Mouse (Mus musculus): ENCODE measurements at regions not wholly inside any gene's neighbourhood (a gene's known extent, or its start where the extent isn't known, plus 50 kb on each side); places are given as distances from the start of the nearest gene placed in this dataset.

DNA sequence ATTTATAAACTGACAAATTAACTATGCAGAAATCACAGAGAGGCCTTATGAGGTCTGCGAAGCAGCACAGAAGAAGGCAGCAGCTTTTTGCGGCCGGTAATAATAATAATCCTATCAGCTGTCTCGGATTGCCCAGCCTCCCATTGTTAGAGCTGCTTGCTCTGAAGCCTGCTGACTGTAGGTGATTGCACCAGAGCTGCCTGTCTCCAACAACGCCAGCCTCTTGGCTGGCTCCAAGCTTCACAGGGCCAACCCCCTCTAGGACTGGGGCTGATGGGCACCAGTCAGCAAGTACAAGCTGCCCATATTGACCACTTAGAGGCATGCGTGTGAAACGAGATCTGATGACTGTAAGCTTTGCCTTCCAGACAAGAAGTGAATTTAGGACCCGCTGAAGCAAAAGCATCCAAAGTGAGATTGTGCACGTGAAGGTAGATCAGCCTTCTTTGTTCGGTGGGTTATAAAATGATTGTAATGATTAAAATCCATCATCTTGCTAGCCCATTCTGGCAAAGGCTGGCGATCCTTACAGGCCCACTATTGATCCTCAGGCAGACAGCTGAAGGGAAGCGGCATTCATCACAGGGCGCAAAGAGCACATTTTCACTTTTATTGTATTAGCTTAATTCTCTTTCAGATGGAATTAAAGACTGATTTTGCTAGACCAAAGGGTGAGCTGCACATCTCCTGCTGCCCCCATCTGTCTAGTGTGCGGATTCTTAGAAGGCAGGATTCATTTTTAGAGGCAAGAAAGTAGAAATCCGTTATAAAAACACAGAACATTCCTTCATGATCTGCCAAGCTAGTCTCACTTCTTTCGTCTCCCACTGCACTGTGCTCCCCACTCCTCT is 503.2 kb upstream of the Smim15 start:
- no peak for DNase-seq (ENCODE audit: low spot score in 2 of 2)

DNA sequence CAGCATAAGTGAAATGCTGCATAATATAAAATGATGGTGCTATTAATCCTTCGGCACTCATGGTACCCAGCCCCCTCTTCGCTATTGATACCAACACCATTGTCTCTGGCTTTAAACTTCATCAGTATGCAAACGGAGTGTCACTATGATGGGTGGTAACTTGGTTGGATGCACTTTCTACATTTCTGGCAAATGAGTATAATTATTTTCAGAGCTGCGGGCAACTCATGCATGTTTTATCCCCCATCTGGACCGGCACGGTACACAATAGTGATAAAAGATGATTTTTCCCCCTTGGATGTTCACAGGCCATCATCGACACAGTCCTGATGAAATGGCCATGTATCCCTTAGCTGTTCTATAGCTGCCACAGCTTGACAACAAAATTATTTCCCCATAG is 503.9 kb upstream of the Smim15 start:
- DNase-seq (ENCODE audit: low spot score in 2 of 2), result no peak

DNA sequence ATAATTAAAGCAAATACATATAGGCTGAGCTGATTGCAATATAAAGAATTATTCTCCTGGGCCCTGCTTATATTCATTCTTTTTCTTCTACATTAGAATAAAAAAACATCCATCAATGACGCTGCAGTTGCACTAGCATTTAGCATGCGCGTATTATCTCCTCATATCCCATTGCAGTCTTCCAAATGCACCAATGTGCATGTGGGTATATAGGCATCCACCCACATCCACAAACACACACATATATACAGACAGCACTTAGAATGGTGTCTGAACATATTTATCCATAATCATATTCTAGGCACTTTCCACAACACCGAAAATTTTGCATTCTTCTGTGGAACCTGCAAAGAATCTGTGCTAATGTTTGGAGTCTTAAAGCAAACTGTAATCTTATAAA is 504.4 kb upstream of the Smim15 start:
- DNase-seq (ENCODE audit: low spot score in 2 of 2), result no peak

DNA sequence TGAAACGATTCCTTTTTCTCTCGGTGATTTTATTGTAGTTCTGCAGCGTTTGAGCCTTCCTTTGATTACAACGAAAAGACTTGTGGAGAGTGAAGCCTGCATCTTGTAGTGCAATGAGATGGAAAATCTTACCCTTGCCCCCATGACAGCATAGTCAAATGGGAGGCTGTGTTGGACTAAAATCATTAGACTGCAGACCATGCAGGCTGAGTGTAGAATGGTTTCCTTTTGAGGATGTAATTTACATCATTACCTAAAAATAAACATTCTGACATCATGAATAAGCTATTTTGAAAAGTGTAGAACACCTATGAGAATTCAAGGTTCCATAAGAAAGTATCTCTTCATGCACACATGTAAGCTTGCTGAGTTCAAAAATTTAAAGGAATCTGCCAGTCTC is 504.9 kb upstream of the Smim15 start:
- no peak for DNase-seq (ENCODE audit: low spot score in 2 of 2)

DNA sequence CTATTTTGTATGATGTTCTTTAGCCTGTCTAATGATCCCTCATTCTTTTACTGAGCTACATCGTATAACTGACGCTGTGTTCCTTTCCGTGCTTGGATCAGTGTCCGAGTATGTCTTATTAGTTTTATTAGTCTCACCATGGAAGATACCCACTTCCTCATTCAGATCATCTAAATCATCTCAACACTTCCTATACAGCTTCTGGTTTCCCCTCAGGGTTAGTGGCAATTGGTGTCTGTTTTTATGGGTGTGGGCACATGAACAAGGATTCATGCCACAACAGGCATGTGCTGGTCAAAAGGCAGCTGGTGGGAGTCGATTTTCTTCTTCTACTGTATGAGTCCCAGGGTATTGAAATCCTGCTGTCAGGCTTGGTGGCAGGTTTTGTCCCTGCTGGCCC is 509.0 kb upstream of the Smim15 start:
- DNase-seq (ENCODE audit: low spot score in 2 of 2), result no peak

DNA sequence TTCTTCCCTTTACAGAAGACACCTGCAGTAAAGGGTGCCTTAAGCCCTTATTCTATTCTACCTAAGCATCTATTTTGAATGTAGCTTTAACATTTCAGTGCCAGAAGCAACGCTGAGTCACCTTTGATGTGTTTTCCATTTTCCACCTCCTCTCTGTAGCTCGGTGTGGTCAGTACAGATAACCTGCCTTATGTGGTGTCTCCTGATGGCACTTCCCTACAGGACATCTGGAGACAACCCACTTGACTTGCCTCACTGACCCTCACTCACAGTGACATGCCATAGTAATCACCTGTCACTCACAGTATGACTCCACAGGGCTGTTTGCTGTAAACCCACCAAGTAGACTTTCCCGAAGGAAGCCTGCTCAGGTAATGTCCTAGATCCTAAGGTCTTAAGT is 510.9 kb upstream of the Smim15 start:
- DNase-seq (ENCODE audit: low spot score in 2 of 2), result no peak

DNA sequence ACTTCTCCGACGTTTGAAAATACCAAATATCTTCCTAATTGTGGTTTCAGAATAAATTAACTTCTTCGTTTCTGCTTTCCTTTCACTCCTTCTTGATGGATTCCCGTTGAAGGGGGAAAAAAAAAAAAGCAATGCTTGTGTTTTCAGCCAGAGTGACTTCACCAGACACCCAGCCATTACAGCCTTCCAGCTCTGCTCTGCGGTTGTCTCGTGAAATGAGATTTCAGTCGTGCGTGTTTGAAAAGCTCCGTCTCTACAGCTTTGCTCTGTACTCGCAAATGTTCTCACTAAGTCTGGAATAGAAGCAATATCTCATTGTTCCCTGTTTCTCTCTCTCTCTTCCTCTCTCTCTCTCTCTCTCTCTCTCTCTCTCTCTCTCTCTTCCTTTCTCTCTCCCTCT is 509.6 kb upstream of the Kif2a start:
- no peak for DNase-seq (ENCODE audit: low spot score in 2 of 2)

DNA sequence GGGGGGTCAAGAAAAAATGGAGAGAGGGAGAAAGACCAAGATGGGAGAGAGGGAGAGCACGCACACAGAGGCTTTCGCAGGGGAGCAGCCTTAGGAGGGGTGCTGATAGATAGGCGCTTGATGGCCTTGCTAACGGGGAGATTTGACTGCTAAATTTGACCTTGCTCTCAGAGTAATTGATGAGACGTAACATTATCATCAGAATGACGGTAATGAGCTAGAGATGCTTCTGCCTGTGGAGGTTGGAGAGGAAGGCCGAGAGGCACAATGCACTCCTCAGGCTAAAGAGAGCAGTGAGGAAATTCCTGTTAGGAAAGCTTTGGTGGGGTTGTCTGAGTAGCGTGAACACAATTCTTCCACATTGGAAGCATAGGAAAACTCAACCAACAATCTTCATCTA is 509.1 kb upstream of the Kif2a start:
- DNase-seq (ENCODE audit: low spot score in 2 of 2), result no peak

DNA sequence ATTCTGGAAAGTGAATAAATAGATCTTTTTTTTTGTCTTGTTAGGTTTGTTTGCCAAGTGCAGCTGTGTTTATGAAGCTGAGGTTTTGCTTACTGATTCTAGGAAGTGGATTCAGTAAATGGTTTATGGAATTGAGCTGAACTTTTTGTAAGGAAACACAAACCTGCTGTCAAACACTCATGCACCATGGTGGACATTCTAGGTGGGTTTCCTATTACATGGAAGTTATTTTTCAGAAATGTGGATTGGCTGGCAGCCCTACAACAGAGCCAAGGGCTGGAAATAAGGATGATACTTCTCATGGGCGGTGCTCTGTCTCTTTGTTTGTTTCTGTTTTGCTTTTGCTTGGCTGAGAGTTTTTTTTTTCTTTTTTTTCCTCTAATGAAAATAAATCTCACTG is 508.5 kb upstream of the Kif2a start:
- DNase-seq (ENCODE audit: low spot score in 2 of 2), result no peak

DNA sequence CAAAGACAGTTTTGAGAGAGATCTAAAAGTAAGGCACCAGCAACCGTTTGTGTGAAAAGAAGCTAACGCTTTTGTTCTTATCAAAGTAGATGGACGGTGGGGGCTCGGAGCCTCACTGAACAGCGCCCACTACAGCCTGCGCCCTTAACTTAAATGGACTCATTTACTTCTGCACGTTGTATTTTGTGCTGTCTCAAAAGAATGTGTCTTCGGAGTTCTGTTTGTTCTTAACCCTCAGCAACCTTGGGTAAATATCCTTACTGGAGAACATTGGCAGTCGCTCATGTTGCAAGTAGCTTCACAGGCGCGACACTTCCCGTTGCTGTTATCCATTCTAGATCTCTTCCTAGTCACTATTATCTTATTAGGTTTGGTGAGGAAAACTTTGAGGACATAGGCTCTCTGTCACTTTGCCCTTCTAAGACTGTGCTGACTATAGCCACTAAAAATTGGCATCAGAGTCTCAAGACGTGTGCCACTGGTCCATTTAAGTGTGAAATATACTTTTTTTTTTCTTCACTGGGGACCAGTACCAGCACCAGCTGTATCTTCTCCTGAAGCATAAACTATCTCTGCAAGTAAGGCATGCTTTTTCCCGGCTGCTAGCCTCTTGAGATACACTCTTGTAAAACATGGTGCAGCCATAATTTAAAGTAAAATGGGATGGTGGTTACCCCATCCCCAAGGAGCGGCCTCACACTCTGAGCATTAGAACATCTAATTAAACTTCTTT is 507.0 kb upstream of the Kif2a start:
- no peak for DNase-seq (ENCODE audit: low spot score in 2 of 2)

DNA sequence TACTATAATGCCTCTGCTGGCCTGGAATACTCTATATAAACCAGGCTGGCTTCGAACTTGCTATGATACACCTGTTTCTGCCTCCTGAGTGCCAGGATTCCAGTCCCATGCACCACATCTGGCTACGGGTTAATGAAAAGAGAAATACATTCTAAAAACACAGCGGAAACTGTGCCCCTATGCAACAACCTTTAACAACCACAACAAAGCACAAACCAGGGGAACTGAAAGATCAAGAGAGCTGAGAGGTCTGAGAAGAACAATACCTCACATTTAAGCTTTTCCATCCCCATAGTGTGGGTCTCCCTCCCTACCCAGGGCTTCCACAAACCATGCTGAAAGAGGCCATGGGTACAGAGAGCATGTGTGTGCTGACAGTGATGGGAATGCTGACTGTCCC is 501.0 kb upstream of the Kif2a start:
- no peak for DNase-seq (ENCODE audit: low spot score in 2 of 2)

DNA sequence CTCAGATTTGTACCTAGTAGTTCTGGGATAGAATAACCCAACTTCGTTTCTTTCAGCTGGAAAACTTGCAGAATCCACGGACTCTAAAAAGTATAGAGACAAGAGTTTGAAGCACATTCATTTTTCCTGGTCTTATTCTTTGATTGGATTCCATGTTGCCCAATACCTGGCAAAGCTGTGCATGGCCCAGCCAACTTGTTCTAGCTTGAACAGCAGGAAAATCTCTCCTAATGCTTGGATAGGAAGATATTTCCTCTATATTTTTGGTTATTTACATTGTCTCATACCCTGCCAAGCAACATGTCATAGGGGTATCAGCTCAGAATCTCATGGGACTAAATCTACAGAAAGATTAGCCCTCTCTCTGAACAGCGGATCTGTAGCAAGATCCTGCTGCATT is 492.3 kb upstream of the Kif2a start:
- DNase-seq (ENCODE audit: low spot score in 2 of 2), result no peak

DNA sequence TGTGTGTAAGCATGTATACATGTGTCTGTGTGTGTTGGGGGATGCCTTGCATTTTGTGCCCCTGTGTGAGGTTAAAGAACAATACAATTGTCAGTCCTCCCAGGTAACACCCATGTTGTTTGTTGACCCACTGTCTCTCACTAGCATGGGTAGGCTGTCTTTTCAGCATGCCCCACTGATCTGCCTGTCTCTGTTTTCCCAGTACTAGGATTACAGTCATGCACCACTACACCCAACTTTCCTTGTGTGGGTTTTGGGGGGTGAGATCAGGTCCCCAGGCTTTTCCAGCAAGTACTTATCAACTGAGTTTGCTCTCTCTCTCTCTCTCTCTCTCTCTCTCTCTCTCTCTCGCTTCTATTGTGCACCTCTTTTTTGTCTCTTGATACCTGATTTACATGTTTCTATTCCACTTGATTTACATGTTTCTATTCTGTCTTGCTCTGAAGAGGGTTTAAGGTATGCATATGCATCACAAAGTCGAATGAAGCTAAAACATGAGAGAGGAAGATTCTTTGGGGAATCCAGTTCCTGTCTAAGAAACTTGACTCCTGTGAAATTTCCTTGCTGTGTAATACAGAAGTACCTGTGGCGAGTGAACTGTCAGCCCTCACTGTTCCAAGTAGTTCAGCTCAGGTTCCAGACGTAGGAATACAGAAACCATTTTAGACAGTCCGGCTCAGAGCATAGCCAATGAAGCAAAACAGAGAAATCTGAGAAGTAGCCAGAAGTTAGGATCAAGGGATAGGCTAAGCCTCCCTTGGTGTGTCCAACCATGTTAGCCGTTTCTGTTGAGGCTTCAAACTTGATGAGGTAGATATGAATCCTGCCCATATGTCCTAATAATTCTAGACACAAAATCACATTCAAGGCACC is 491.6 kb upstream of the Kif2a start:
- DNase-seq (ENCODE audit: low spot score in 2 of 2), result no peak

DNA sequence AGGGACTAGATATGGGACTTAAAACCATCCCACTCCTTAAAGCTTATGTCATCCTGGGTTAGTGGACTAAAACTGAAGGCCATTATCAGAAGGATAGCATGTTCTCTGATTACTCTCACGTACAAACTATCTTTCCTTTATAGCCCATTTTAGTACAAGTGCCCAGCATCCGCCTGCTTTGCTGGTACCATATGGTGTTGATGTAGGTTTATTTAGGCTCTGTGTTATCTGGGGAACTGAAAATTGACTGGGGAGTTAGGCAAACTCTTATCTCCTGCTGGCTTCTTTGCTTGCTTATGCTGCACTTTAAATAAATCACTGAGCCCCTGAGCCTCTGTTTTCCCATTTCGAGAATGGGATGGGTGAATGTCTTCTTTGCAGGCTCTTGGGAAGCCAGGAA is 485.4 kb upstream of the Kif2a start:
- DNase-seq (ENCODE audit: low spot score in 2 of 2), result peak in 1 of 2 experiments; percentile 23

DNA sequence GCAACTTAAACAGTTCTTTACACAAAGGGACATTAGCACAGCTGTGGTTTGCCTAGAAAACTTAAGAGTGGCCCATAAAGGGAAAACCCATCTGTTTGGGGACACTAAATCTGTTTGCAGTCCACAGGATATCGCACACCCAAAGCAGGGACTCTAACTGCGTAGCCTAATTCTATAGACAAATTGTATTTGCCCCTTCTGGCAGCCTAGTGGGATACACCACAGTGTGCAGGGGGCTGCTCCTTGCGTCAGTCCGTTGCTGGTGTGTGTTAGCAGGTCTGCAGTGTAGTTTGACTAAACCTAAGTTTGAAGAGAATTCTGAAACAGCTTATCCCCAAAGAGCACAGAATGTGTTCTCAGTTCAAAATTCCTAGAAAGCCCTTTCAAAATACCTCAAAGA is 484.9 kb upstream of the Kif2a start:
- DNase-seq (ENCODE audit: low spot score in 2 of 2), result no peak

DNA sequence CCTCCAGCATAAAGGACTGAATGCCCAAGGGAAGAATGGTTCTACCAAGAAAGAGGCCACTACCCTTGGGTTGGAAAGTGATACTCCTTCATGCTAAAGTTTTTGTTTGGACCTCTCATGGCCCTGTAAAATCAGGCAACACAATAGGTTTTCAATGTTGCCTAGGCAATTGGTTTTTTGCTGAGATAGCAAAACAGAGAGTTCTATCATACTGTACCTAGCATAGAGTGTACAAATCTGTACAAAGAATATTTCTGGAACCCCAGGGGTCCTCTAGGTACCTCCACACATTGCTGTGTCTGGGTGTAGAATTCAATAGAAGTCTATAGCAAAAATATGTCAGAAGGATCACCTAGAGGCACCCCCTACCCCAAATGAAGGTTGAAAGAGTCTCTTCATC is 483.4 kb upstream of the Kif2a start:
- no peak for DNase-seq (ENCODE audit: low spot score in 2 of 2)

DNA sequence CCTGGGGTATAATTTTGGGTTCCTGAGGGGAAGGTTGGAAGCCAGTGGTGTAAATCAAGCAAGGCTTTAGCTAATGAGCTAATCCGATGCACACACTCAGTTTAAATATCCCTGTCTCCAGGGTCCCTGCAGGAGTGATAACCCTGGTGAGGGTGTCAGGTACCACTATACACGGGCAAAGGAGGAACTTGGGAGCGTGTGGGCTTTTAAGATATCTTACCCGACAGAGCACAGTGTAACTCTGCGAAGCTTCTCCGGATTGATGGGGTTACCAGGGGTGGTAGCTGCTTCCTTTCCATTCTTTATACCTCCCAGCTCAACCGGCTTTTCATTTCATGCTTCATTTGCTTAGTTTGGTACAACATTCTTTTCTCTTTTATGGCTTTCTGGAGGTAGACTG is 480.3 kb upstream of the Kif2a start:
- no peak for DNase-seq (ENCODE audit: low spot score in 2 of 2)

DNA sequence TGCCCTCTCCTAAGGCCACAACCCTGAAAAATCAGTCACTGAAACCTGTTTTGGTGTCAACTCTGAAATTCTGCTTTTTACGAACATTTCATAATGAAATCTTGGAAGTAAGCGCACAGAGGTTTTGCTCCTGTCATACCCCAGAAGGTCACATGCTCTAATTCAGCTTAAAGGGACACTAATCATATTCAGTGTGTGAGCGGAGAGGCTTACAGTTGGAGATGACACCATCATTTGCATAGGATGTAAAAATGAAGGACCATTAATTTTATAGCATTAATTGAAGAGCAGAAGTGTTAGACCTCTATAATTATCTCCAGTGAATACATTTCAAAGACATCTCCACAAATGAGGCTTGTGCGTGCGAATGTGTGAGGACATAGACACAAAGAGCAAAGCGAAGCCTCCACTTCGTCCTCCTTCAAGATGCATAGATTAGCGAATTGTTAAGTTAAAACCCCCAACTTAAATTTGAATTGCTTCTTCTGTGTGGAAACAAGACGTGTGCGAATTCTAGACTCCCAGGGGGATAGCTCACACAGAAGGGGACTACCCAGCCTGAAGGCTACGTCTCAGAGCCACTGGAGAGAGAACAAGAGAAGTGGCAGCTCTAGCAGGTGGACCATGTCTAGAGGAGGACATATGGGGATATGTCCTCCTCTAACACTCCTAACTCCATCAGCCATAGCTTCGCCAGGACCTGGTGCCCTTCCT is 479.0 kb upstream of the Kif2a start:
- no peak for DNase-seq (ENCODE audit: low spot score in 2 of 2)

DNA sequence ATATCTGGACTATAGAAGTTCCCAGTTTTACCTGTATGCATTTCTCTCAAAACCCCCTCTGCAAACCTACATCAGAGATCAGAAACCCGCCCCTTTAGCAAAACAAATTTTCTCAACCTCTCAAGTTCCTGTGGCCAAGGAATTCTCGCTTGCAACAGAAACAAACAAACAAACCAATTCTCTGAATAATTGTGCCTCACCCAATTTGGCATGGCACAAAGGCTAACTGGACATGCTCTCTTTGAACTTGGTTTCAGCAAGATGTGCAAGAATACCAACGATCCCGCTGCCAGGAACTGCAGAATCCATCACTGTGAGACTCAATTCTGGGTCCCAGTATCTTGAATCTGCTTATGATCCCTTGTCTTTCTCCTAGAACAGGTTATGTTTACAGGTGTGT is 477.4 kb upstream of the Kif2a start:
- no peak for DNase-seq (ENCODE audit: low spot score in 2 of 2)

DNA sequence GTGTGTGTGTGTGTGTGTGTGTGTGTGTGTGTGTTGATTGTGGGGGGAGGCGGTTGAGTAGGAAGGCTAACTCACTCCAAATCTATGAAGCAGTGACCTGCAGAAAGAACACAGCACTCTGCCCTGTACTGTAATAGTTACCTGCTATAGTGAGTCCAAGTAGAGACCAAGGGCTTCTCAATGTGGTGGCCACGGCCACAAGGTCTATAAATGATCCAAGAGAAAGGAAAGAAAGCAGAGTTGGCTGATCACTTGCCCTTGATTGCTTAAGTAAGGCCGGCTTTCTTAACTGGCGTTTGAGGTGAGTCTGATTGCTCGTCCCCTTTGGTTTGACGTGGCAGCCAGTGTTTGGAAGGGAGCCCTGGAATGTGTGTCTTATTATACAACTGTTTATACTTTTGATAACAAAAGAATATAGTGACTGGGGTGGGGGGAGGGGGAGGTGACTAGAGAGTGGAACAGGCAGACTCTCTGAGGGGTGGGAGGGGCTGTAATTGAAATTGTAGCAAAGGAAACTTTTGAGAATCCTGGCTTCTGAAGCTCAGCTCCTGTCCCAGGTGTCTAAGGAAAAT is 473.3 kb upstream of the Kif2a start:
- DNase-seq (ENCODE audit: low spot score in 2 of 2), result no peak

DNA sequence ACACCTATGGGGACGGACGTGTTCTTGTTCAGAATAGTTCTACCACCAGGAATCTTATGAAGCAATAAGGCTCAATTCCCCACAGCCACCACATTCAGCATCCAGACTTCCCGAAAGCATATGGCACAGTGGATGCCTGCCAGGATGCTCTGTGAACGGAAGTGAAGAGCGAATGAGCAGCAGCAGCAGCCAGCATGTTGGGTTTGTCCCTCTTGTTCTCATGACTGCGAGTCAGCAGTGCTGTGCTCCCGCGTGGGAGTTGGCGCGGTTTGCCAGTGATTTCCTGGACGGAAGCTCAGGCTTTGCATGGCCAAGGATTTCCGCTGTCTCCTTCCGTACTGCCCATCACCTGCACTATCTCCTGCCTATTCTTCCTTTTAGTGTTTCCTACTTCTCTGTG is 471.8 kb upstream of the Kif2a start:
- peak; percentile 83 for DNase-seq (ENCODE audit: low spot score in 2 of 2)

All from right cerebral cortex, adult 2 months (tissue).